Mouse (Mus musculus) testis, adult 2 months (tissue): Measurements from ENCODE around the gene Tnpo1.

Source experiments
- CTCF ChIP-seq: fragments of 200-500 bp; IDR thresholded peaks from 2 replicates; pipeline ENCODE4 v1.5.1; 2012; ENCODE audit warnings: low read depth, mild to moderate bottlenecking, inconsistent platforms, low read length, moderate library complexity; ENCODE audit not compliant: control insufficient read depth, insufficient read depth, insufficient replicate concordance
- POLR2A ChIP-seq: fragments of 200-500 bp; IDR thresholded peaks from 2 replicates; pipeline ENCODE4 v1.6.1; 2012; ENCODE audit warnings: low read depth, mild to moderate bottlenecking, inconsistent platforms, low read length, moderate library complexity; ENCODE audit not compliant: control insufficient read depth

DNA sequence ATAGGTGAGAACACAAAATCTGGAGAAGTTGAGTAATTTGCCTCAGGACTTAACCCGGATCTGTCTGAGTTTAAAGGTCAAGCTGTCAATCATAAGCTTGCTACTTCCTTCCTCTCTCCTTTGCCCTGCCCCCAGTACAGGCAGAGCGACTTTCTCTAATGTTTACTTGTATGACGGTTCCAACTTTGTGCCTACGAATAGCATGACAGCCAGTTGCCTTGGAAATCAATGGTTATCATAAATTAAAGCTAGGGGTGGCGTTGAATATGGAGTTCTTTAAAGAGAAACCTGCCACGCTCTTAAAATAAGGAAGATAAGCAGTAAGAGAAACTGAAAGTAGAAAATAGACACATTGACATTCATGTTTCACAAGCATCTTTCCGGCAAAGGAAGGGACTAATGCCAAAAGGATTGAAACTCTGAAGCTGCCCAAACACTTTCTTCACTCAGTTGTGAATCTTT is 18.5 kb upstream of the Tnpo1 start:
- no peak for TF ChIP-seq CTCF
- no peak for TF ChIP-seq POLR2A
